Mouse (Mus musculus): Measurements from ENCODE around the gene Brap. TPM values are rescaled to one million over a fixed set of nuclear protein-coding genes. Genes with fewer than 3 reads are reported as not detected.

The Brap gene
- polyA plus RNA-seq, 1 experiment from 2014 or later: 51.3 TPM

GRCm38 (mm10) chr5:121661494-121661893, 1.1 kb downstream of the Brap start:
- DNase-seq (ENCODE audit: low spot score) (no peak), ATAC-seq (ENCODE audit: insufficient read depth, low FRiP score, low TSS enrichment) (no peak)
- 0 out of 2 replicates have a peak, but pooled peaks cover 8% of the 10 kb centered on the region for H3K4me1 ChIP-seq (ENCODE audit: control insufficient read depth, insufficient read depth, low read length)

GRCm38 (mm10) chr5:121663456-121663855, 3.1 kb downstream of the Brap start:
- Histone ChIP-seq H3K4me3 (ENCODE audit: low read depth, low read length) (no peak overlapping the region), H3K4me2 (ENCODE audit: low read depth) (no peak overlapping the region), H3K4me1 (ENCODE audit: control insufficient read depth, insufficient read depth, low read length) (0 out of 2 replicates have a peak, but pooled peaks cover 8% of the 10 kb centered on the region), H3K36me3 (ENCODE audit: control insufficient read depth, insufficient read depth, low read length) (peaks cover 4% of the 10 kb centered on the region; the same call in 1 of the 2 replicates), H3K9me3 (ENCODE audit: control insufficient read depth, low read length) (no peaks in the 10 kb centered on the region), H3K27me3 (ENCODE audit: control insufficient read depth, insufficient read depth, low read length) (no peaks in the 10 kb centered on the region), H3K27ac (ENCODE audit: low read depth, low read length) (no peak overlapping the region), H3K9ac (ENCODE audit: low read length) (no peak overlapping the region)
- no peak for DNase-seq (ENCODE audit: low spot score)
- ATAC-seq (ENCODE audit: insufficient read depth, low FRiP score, low TSS enrichment): no peak
- 93% methylated on average over 8 of the region's 8 CpGs for WGBS

More at GRCm38 (mm10) chr5:121661494-121661893, 1.1 kb downstream of the Brap start:
- Histone ChIP-seq H3K9ac (ENCODE audit: low read length) (no peak overlapping the region), H3K27me3 (ENCODE audit: control insufficient read depth, insufficient read depth, low read length) (no peaks in the 10 kb centered on the region), H3K9me3 (ENCODE audit: control insufficient read depth, low read length) (no peaks in the 10 kb centered on the region), H3K4me2 (ENCODE audit: low read depth) (peak overlapping the region; percentile 62), H3K36me3 (ENCODE audit: control insufficient read depth, insufficient read depth, low read length) (peaks cover 4% of the 10 kb centered on the region; the same call in 1 of the 2 replicates), H3K27ac (ENCODE audit: low read depth, low read length) (no peak overlapping the region), H3K4me3 (ENCODE audit: low read depth, low read length) (peak overlapping the region; percentile 92)
- WGBS: 86% methylated on average over 5 of the region's 5 CpGs

GRCm38 (mm10) chr5:121664078-121664477, 3.7 kb downstream of the Brap start:
- WGBS: 92% methylated on average over 6 of the region's 6 CpGs
- H3K4me2 ChIP-seq (ENCODE audit: low read depth): no peak overlapping the region
- H3K27me3 ChIP-seq (ENCODE audit: control insufficient read depth, insufficient read depth, low read length): no peaks in the 10 kb centered on the region
- H3K4me3 ChIP-seq (ENCODE audit: low read depth, low read length): no peak overlapping the region
- H3K9ac ChIP-seq (ENCODE audit: low read length): no peak overlapping the region
- no peaks in the 10 kb centered on the region for H3K9me3 ChIP-seq (ENCODE audit: control insufficient read depth, low read length)
- DNase-seq (ENCODE audit: low spot score): no peak
- 0 out of 2 replicates have a peak, but pooled peaks cover 8% of the 10 kb centered on the region for H3K4me1 ChIP-seq (ENCODE audit: control insufficient read depth, insufficient read depth, low read length)
- no peak overlapping the region for H3K27ac ChIP-seq (ENCODE audit: low read depth, low read length)
- peaks cover 4% of the 10 kb centered on the region; the same call in 1 of the 2 replicates for H3K36me3 ChIP-seq (ENCODE audit: control insufficient read depth, insufficient read depth, low read length)
- no peak for ATAC-seq (ENCODE audit: insufficient read depth, low FRiP score, low TSS enrichment)

- DNase-seq (ENCODE audit: low spot score) (no peak), ATAC-seq (ENCODE audit: insufficient read depth, low FRiP score, low TSS enrichment) (no peak)
- Histone ChIP-seq H3K36me3 (ENCODE audit: control insufficient read depth, insufficient read depth, low read length) (peaks cover 4% of the 10 kb centered on the region; the same call in 1 of the 2 replicates), H3K4me3 (ENCODE audit: low read depth, low read length) (no peak overlapping the region), H3K9ac (ENCODE audit: low read length) (no peak overlapping the region), H3K27me3 (ENCODE audit: control insufficient read depth, insufficient read depth, low read length) (no peaks in the 10 kb centered on the region), H3K27ac (ENCODE audit: low read depth, low read length) (no peak overlapping the region), H3K9me3 (ENCODE audit: control insufficient read depth, low read length) (no peaks in the 10 kb centered on the region), H3K4me1 (ENCODE audit: control insufficient read depth, insufficient read depth, low read length) (0 out of 2 replicates have a peak, but pooled peaks cover 8% of the 10 kb centered on the region), H3K4me2 (ENCODE audit: low read depth) (no peak overlapping the region)
- WGBS: 97% methylated on average over 9 of the region's 9 CpGs
These were observed 4.6 kb downstream of the Brap start for GRCm38 (mm10) chr5:121664971-121665370.

- no peak overlapping the region for H3K27ac ChIP-seq (ENCODE audit: low read depth, low read length)
- DNase-seq (ENCODE audit: low spot score) (no peak), ATAC-seq (ENCODE audit: insufficient read depth, low FRiP score, low TSS enrichment) (no peak)
- H3K4me3 ChIP-seq (ENCODE audit: low read depth, low read length): no peak overlapping the region
- H3K4me2 ChIP-seq (ENCODE audit: low read depth): no peak overlapping the region
- no peak overlapping the region for H3K9ac ChIP-seq (ENCODE audit: low read length)
- WGBS: 94% methylated on average over 4 of the region's 4 CpGs
- no peaks in the 10 kb centered on the region for H3K9me3 ChIP-seq (ENCODE audit: control insufficient read depth, low read length)
- no peaks in the 10 kb centered on the region for H3K4me1 ChIP-seq (ENCODE audit: control insufficient read depth, insufficient read depth, low read length)
- peaks cover 6% of the 10 kb centered on the region for H3K36me3 ChIP-seq (ENCODE audit: control insufficient read depth, insufficient read depth, low read length)
- no peaks in the 10 kb centered on the region for H3K27me3 ChIP-seq (ENCODE audit: control insufficient read depth, insufficient read depth, low read length)
These were observed 6.7 kb downstream of the Brap start for GRCm38 (mm10) chr5:121667067-121667466.

DNA sequence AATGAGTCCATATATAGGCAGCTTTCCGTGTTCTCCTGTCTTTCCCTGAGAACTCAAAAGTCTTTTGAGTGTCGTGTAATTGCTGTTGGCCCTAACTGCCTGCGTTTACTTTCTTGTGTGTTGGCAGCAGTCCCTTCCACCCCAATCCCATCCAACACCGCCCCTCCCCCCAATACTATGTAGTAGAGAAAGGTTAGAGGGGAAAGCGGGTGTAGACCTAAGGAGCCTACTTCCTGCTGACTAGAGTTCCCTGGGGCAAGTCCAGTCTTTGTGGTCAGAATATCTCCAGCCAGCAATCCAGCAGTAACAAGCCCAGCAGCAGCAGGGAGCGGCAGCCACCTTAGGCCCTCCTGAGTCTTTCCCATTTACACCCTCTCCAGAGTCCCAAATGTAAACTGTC, 8.0 kb downstream of the Brap start:
- no peak for DNase-seq (ENCODE audit: low spot score)
- WGBS: 87% methylated on average over 6 of the region's 6 CpGs

GRCm38 (mm10) chr5:121670412-121670811, 10.0 kb downstream of the Brap start:
- Histone ChIP-seq H3K27ac (ENCODE audit: low read depth, low read length) (no peak overlapping the region), H3K27me3 (ENCODE audit: control insufficient read depth, insufficient read depth, low read length) (no peaks in the 10 kb centered on the region), H3K4me1 (ENCODE audit: control insufficient read depth, insufficient read depth, low read length) (no peaks in the 10 kb centered on the region), H3K4me3 (ENCODE audit: low read depth, low read length) (no peak overlapping the region), H3K9me3 (ENCODE audit: control insufficient read depth, low read length) (no peaks in the 10 kb centered on the region), H3K9ac (ENCODE audit: low read length) (no peak overlapping the region), H3K4me2 (ENCODE audit: low read depth) (no peak overlapping the region), H3K36me3 (ENCODE audit: control insufficient read depth, insufficient read depth, low read length) (peaks cover 6% of the 10 kb centered on the region)
- DNase-seq (ENCODE audit: low spot score): no peak
- 79% methylated on average over 3 of the region's 3 CpGs for WGBS
- no peak for ATAC-seq (ENCODE audit: insufficient read depth, low FRiP score, low TSS enrichment)

More for the DNA sequence above, 8.0 kb downstream of the Brap start:
- Histone ChIP-seq H3K27me3 (ENCODE audit: control insufficient read depth, insufficient read depth, low read length) (no peaks in the 10 kb centered on the region), H3K9ac (ENCODE audit: low read length) (no peak overlapping the region), H3K4me3 (ENCODE audit: low read depth, low read length) (no peak overlapping the region), H3K9me3 (ENCODE audit: control insufficient read depth, low read length) (no peaks in the 10 kb centered on the region), H3K4me2 (ENCODE audit: low read depth) (no peak overlapping the region), H3K36me3 (ENCODE audit: control insufficient read depth, insufficient read depth, low read length) (peaks cover 4% of the 10 kb centered on the region), H3K27ac (ENCODE audit: low read depth, low read length) (no peak overlapping the region), H3K4me1 (ENCODE audit: control insufficient read depth, insufficient read depth, low read length) (no peaks in the 10 kb centered on the region)
- no peak for ATAC-seq (ENCODE audit: insufficient read depth, low FRiP score, low TSS enrichment)

- H3K27me3 ChIP-seq (ENCODE audit: control insufficient read depth, insufficient read depth, low read length): no peaks in the 10 kb centered on the region
- H3K9ac ChIP-seq (ENCODE audit: low read length): no peak overlapping the region
- H3K4me3 ChIP-seq (ENCODE audit: low read depth, low read length): no peak overlapping the region
- H3K27ac ChIP-seq (ENCODE audit: low read depth, low read length): no peak overlapping the region
- no peaks in the 10 kb centered on the region for H3K4me1 ChIP-seq (ENCODE audit: control insufficient read depth, insufficient read depth, low read length)
- WGBS: 96% methylated on average over 2 of the region's 2 CpGs
- H3K9me3 ChIP-seq (ENCODE audit: control insufficient read depth, low read length): no peaks in the 10 kb centered on the region
- ATAC-seq (ENCODE audit: insufficient read depth, low FRiP score, low TSS enrichment): no peak
- DNase-seq (ENCODE audit: low spot score): no peak
- no peak overlapping the region for H3K4me2 ChIP-seq (ENCODE audit: low read depth)
- peaks cover 21% of the 10 kb centered on the region for H3K36me3 ChIP-seq (ENCODE audit: control insufficient read depth, insufficient read depth, low read length)
These were observed 21.9 kb downstream of the Brap start for GRCm38 (mm10) chr5:121682250-121682649.

GRCm38 (mm10) chr5:121685495-121685894, 25.1 kb downstream of the Brap start:
- 93% methylated on average over 6 of the region's 6 CpGs for WGBS
- Histone ChIP-seq H3K9ac (ENCODE audit: low read length) (no peak overlapping the region), H3K4me2 (ENCODE audit: low read depth) (no peak overlapping the region), H3K27ac (ENCODE audit: low read depth, low read length) (no peak overlapping the region), H3K9me3 (ENCODE audit: control insufficient read depth, low read length) (no peaks in the 10 kb centered on the region), H3K36me3 (ENCODE audit: control insufficient read depth, insufficient read depth, low read length) (peaks cover 21% of the 10 kb centered on the region), H3K27me3 (ENCODE audit: control insufficient read depth, insufficient read depth, low read length) (no peaks in the 10 kb centered on the region), H3K4me1 (ENCODE audit: control insufficient read depth, insufficient read depth, low read length) (no peaks in the 10 kb centered on the region), H3K4me3 (ENCODE audit: low read depth, low read length) (no peak overlapping the region)
- DNase-seq (ENCODE audit: low spot score) (no peak), ATAC-seq (ENCODE audit: insufficient read depth, low FRiP score, low TSS enrichment) (no peak)

Measured in neural tube, embryonic 11.5 days (tissue).